Mouse (Mus musculus) frontal cortex, postnatal 36 days (tissue): Measurements from ENCODE around the gene Nelfe.
A peak's percentile ranks its signal among the peaks of the same experiment; 100 is the strongest.
"Not testable (repeated sequence)": the region's sequence is repeated elsewhere in the genome, so short reads cannot be mapped to it uniquely, and the experiment has no call there.

Experiments used
- DNase-seq, 2 experiments: peaks; one replicate each; pipeline ENCODE4 v3.0.0; 2022; ENCODE audit warnings: low spot score in 2 of 2

The Nelfe gene

GRCm38 (mm10) chr17:34893072-34893824, 43.1 kb downstream of the Nelfe start:
- no peak for DNase-seq

GRCm38 (mm10) chr17:34894074-34894597, 43.9 kb downstream of the Nelfe start:
- DNase-seq = peak; percentile 89 to 92

- DNase-seq = peak; percentile 34 to 38
Observed at GRCm38 (mm10) chr17:34894801-34895530, 44.8 kb downstream of the Nelfe start.

- no peak for DNase-seq
Observed at GRCm38 (mm10) chr17:34895724-34896123, 45.5 kb downstream of the Nelfe start.

GRCm38 (mm10) chr17:34896366-34896765, 46.2 kb downstream of the Nelfe start:
- DNase-seq = no peak

- DNase-seq = peak; percentile 24 to 71
Observed at GRCm38 (mm10) chr17:34897373-34898159, 47.4 kb downstream of the Nelfe start.

- DNase-seq = peak; percentile 81
Observed at GRCm38 (mm10) chr17:34898160-34898586, 48.0 kb downstream of the Nelfe start, which contains the start of the genes C2 and Ehmt2. Gene C2, minus strand, starts transcription at chr17:34898265. Gene Ehmt2, plus strand, starts transcription at chr17:34898469.

- no peak for DNase-seq
Observed at GRCm38 (mm10) chr17:34898706-34899052, 48.5 kb downstream of the Nelfe start.

GRCm38 (mm10) chr17:34899053-34899889, 49.1 kb downstream of the Nelfe start:
- DNase-seq = peak in 1 of 2 experiments; percentile 33

- no peak for DNase-seq
Observed at GRCm38 (mm10) chr17:34899890-34900243, 49.7 kb downstream of the Nelfe start.

GRCm38 (mm10) chr17:34900826-34901225, 50.6 kb downstream of the Nelfe start:
- not testable (repeated sequence) for DNase-seq

- not testable (repeated sequence) for DNase-seq
Observed at GRCm38 (mm10) chr17:34901948-34902347, 51.8 kb downstream of the Nelfe start.

- DNase-seq = no peak
Observed at GRCm38 (mm10) chr17:34902895-34903294, 52.7 kb downstream of the Nelfe start.
